Mouse (Mus musculus) G1E (cell line): Measurements from ENCODE around the gene Bhlhe23.

ENCODE experiments used
- CTCF ChIP-seq: IDR thresholded peaks from 2 replicates; pipeline ENCODE4 v1.5.1; 2012; ENCODE audit warnings: low read depth, low read length, inconsistent platforms, mixed read lengths
- GATA1 ChIP-seq: IDR thresholded peaks from 2 replicates; pipeline ENCODE4 v1.6.1; 2012; ENCODE audit warnings: borderline replicate concordance, low read length, inconsistent platforms, mixed read lengths
- GATA2 ChIP-seq: IDR thresholded peaks from 2 replicates; pipeline ENCODE4 v1.6.1; 2012; ENCODE audit warnings: low read depth, low read length, inconsistent platforms, borderline replicate concordance
- POLR2AphosphoS5 ChIP-seq: IDR thresholded peaks from 2 replicates; pipeline ENCODE4 v1.6.1; 2012; ENCODE audit warnings: low read depth, low read length, inconsistent platforms; ENCODE audit not compliant: insufficient replicate concordance

DNA sequence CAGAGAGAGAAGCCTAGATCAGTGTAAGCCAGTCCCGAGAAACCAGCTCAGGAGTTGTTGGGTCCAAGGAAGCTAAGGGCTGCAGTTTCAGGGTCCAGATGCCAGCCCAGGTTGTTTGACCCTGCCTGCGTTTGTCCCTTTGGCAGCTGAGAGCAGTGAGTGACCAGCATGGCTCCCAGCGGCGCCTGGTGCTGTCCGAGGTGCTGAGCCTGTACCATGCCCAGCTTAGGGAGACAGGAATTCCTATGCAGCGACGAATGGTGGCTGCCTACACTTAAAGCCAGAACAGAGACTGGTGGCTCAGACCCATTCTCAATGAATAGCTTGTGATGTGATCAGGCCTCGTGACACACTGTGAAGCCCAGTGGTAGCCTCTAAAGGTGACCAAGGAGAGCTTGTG, 20.8 kb downstream of the Bhlhe23 start:
- TF ChIP-seq CTCF (no peak), GATA1 (no peak), POLR2AphosphoS5 (no peak), GATA2 (no peak)
